Mouse (Mus musculus): ENCODE data around the gene Parvg. TPM values are rescaled to one million over a fixed set of nuclear protein-coding genes. Genes with fewer than 3 reads are reported as not detected.

Parvg gene
- polyA plus RNA-seq, 1 experiment from 2014 or later, result 1.2 TPM

- H3K9ac ChIP-seq (ENCODE audit: low read length), result no peak overlapping the region
- no peaks in the 10 kb centered on the region; the same call in 1 of the 2 replicates for H3K4me1 ChIP-seq (ENCODE audit: control insufficient read depth, insufficient read depth, low read length)
- WGBS, result 68% methylated on average over 21 of the region's 21 CpGs
- H3K27ac ChIP-seq (ENCODE audit: low read depth, low read length), result no peak overlapping the region
- no peaks in the 10 kb centered on the region for H3K9me3 ChIP-seq (ENCODE audit: control insufficient read depth, low read length)
- H3K27me3 ChIP-seq (ENCODE audit: control insufficient read depth, insufficient read depth, low read length), result no peaks in the 10 kb centered on the region
- ATAC-seq (ENCODE audit: low FRiP score) (no peak), DNase-seq (ENCODE audit: low spot score, missing footprints) (peak; percentile 78)
- H3K36me3 ChIP-seq (ENCODE audit: control insufficient read depth, insufficient read depth, low read length), result no peaks in the 10 kb centered on the region
- no peak overlapping the region for H3K4me3 ChIP-seq (ENCODE audit: low read depth, low read length)
- no peak overlapping the region for H3K4me2 ChIP-seq
These were observed 28.4 kb downstream of the Parvg start for GRCm38 (mm10) chr15:84351915-84352844.

DNA sequence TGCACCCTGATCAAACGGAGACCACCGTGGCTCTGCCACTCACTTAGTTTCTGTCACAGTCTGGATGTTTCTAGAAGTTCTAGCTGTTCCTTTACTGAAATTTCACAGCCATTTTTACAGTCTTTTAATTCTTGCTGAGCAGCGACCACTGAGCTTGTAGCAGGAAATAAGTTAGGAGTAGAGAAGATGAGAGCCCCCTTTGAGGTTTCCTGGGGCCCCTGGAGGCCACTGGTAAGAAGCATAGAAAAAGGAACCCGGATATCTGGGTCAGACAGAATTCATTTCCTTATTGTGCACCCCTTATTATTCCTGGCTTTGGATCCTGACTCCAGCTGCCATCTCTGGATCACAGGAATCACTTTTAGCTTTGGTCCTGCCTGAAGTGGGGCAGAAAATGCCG lies 31.3 kb downstream of the Parvg start:
- H3K4me1 ChIP-seq (ENCODE audit: control insufficient read depth, insufficient read depth, low read length), result no peaks in the 10 kb centered on the region; the same call in 1 of the 2 replicates
- H3K27ac ChIP-seq (ENCODE audit: low read depth, low read length), result no peak overlapping the region
- no peaks in the 10 kb centered on the region for H3K36me3 ChIP-seq (ENCODE audit: control insufficient read depth, insufficient read depth, low read length)
- ATAC-seq (ENCODE audit: low FRiP score), result no peak
- no peak overlapping the region for H3K4me3 ChIP-seq (ENCODE audit: low read depth, low read length)
- no peaks in the 10 kb centered on the region for H3K9me3 ChIP-seq (ENCODE audit: control insufficient read depth, low read length)
- no peak overlapping the region for H3K9ac ChIP-seq (ENCODE audit: low read length)
- 80% methylated on average over 5 of the region's 5 CpGs for WGBS
- no peak for DNase-seq (ENCODE audit: low spot score, missing footprints)
- H3K4me2 ChIP-seq, result no peak overlapping the region
- H3K27me3 ChIP-seq (ENCODE audit: control insufficient read depth, insufficient read depth, low read length), result no peaks in the 10 kb centered on the region

DNA sequence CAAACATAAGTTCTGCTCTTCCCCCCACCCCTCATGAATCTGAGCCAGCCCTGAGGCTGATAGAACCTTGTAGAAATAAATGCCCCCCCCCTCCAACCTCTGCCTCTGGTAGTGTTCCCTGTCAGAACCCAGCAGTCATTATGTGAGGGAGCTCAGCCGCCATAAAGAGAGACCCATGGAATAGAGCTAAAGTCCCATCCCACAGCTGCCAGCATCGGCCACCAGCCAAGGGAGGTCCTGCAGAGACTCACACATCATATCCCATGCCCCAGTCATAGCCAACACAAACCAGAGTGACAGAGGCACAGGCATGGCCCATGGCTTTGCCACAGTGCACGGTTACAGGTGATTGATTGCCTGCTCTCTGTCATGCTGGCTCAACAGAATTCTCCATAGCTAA lies 40.9 kb downstream of the Parvg start:
- Histone ChIP-seq H3K4me1 (ENCODE audit: control insufficient read depth, insufficient read depth, low read length) (no peaks in the 10 kb centered on the region), H3K36me3 (ENCODE audit: control insufficient read depth, insufficient read depth, low read length) (no peaks in the 10 kb centered on the region), H3K9me3 (ENCODE audit: control insufficient read depth, low read length) (0 out of 2 replicates have a peak, but pooled peaks cover 3% of the 10 kb centered on the region), H3K4me2 (no peak overlapping the region), H3K4me3 (ENCODE audit: low read depth, low read length) (no peak overlapping the region), H3K27me3 (ENCODE audit: control insufficient read depth, insufficient read depth, low read length) (no peaks in the 10 kb centered on the region), H3K27ac (ENCODE audit: low read depth, low read length) (no peak overlapping the region), H3K9ac (ENCODE audit: low read length) (no peak overlapping the region)
- ATAC-seq (ENCODE audit: low FRiP score) (no peak), DNase-seq (ENCODE audit: low spot score, missing footprints) (no peak)
- 95% methylated on average over 3 of the region's 3 CpGs for WGBS

DNA sequence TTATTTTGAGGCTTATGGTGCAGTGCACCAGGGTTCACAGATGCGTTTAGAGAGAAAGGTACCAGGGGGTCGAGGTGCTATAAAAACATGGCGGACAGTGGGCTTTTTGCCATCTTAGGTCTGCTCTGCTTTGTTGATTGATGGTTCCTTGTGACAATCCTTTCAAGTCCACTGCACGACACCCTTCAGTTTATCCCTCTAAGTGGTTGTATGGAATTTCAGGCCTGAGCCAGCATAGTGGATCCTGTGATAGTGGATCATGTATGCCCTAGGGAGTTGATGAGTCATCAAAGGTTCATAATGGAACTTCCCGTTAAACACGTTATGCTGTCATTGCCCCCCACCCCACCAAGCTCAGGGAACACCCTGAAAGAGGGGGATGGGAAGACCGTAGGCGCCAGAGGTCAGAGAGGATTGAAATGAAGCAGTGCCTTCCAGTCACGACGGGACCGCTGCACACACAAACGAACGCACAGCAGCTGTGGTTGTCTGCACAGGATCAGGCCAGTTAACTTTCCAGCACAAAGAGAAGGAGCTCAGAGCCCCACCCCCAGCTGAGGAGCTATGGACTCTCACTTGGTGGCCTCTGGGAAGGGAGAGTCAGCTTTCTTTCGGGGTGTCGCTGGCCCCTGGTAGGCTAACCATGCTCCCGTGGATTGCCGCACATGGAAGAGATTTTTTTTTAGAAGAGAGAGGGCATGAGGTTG lies 42.0 kb downstream of the Parvg start:
- ATAC-seq (ENCODE audit: low FRiP score) (no peak), DNase-seq (ENCODE audit: low spot score, missing footprints) (no peak)
- no peaks in the 10 kb centered on the region for H3K27me3 ChIP-seq (ENCODE audit: control insufficient read depth, insufficient read depth, low read length)
- H3K9ac ChIP-seq (ENCODE audit: low read length), result no peak overlapping the region
- H3K4me2 ChIP-seq, result no peak overlapping the region
- H3K36me3 ChIP-seq (ENCODE audit: control insufficient read depth, insufficient read depth, low read length), result no peaks in the 10 kb centered on the region
- H3K4me3 ChIP-seq (ENCODE audit: low read depth, low read length), result no peak overlapping the region
- H3K4me1 ChIP-seq (ENCODE audit: control insufficient read depth, insufficient read depth, low read length), result no peaks in the 10 kb centered on the region
- WGBS, result 81% methylated on average over 17 of the region's 17 CpGs
- 0 out of 2 replicates have a peak, but pooled peaks cover 3% of the 10 kb centered on the region for H3K9me3 ChIP-seq (ENCODE audit: control insufficient read depth, low read length)
- H3K27ac ChIP-seq (ENCODE audit: low read depth, low read length), result no peak overlapping the region

DNA sequence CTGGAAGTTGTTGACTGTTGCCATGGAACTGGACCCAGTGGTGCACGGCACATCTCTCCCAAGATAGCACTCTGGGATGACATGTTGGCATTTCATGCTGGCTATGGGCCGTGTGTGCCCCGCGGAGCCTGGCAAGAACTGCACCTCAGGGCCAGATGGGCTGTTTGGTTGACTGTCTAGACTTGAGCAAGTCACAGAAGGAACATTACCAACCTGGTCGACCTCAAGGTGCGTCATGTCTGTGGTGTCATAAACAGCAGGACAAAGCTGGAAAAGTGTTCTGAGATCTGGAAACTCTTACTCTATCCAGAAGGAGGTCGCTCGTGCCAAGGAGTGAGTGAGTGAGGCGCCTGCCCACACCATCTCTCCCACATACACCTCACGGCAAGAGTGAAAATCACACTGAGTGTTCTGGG lies 42.8 kb downstream of the Parvg start:
- Histone ChIP-seq H3K4me2 (no peak overlapping the region), H3K4me3 (ENCODE audit: low read depth, low read length) (no peak overlapping the region), H3K27ac (ENCODE audit: low read depth, low read length) (no peak overlapping the region), H3K4me1 (ENCODE audit: control insufficient read depth, insufficient read depth, low read length) (no peaks in the 10 kb centered on the region), H3K27me3 (ENCODE audit: control insufficient read depth, insufficient read depth, low read length) (no peaks in the 10 kb centered on the region), H3K9ac (ENCODE audit: low read length) (no peak overlapping the region), H3K36me3 (ENCODE audit: control insufficient read depth, insufficient read depth, low read length) (no peaks in the 10 kb centered on the region), H3K9me3 (ENCODE audit: control insufficient read depth, low read length) (0 out of 2 replicates have a peak, but pooled peaks cover 3% of the 10 kb centered on the region)
- DNase-seq (ENCODE audit: low spot score, missing footprints) (no peak), ATAC-seq (ENCODE audit: low FRiP score) (no peak)
- 97% methylated on average over 10 of the region's 10 CpGs for WGBS

DNA sequence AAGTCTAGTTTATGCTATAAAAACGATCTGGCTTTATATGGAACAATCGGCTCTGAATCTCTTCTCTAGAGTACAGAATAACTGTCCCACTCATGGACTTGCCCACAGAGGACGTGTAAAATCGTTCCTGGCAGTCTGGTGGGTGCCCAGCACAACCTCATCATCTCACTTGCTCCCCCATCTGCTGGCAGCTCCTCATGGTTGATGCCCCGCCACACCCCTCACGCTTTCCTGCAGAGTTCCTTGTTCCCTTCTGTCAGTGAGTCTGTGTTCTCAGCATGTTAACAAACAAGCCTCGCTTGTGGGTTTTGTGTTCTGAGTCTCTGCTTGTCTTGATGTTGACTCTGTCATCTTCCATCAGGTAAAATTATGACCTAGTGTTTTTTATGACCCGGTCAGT lies 43.6 kb downstream of the Parvg start:
- Histone ChIP-seq H3K4me2 (no peak overlapping the region), H3K36me3 (ENCODE audit: control insufficient read depth, insufficient read depth, low read length) (no peaks in the 10 kb centered on the region), H3K9ac (ENCODE audit: low read length) (no peak overlapping the region), H3K9me3 (ENCODE audit: control insufficient read depth, low read length) (no peaks in the 10 kb centered on the region), H3K4me1 (ENCODE audit: control insufficient read depth, insufficient read depth, low read length) (no peaks in the 10 kb centered on the region), H3K27ac (ENCODE audit: low read depth, low read length) (no peak overlapping the region), H3K27me3 (ENCODE audit: control insufficient read depth, insufficient read depth, low read length) (no peaks in the 10 kb centered on the region), H3K4me3 (ENCODE audit: low read depth, low read length) (no peak overlapping the region)
- DNase-seq (ENCODE audit: low spot score, missing footprints), result no peak
- ATAC-seq (ENCODE audit: low FRiP score), result no peak
- 81% methylated on average over 8 of the region's 8 CpGs for WGBS

DNA sequence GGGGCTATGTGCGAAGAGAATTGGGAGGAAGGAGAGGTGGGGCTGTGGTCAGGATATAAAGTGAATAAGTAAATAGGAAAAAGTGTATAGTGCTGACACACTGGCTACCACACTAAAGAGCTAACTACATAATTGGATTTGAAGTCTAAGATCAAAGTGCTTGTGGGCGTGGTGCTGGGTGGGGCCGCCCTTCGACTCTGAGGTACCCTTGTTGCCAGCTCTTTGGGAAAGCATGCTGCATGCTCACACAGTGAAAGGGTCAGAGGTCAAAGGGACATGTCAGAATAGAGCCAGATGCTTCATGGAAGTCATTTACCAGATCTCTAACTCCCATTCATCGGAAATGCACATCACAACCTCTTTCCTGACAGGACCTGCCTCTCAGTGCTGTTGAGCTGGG lies 49.0 kb downstream of the Parvg start:
- Histone ChIP-seq H3K9ac (ENCODE audit: low read length) (no peak overlapping the region), H3K27me3 (ENCODE audit: control insufficient read depth, insufficient read depth, low read length) (no peaks in the 10 kb centered on the region), H3K27ac (ENCODE audit: low read depth, low read length) (no peak overlapping the region), H3K9me3 (ENCODE audit: control insufficient read depth, low read length) (peaks cover 13% of the 10 kb centered on the region; the same call in 1 of the 2 replicates), H3K4me2 (no peak overlapping the region), H3K36me3 (ENCODE audit: control insufficient read depth, insufficient read depth, low read length) (no peaks in the 10 kb centered on the region), H3K4me3 (ENCODE audit: low read depth, low read length) (no peak overlapping the region), H3K4me1 (ENCODE audit: control insufficient read depth, insufficient read depth, low read length) (no peaks in the 10 kb centered on the region)
- 69% methylated on average over 5 of the region's 5 CpGs for WGBS
- DNase-seq (ENCODE audit: low spot score, missing footprints) (no peak), ATAC-seq (ENCODE audit: low FRiP score) (no peak)

- H3K9me3 ChIP-seq (ENCODE audit: control insufficient read depth, low read length), result peaks cover 13% of the 10 kb centered on the region; the same call in 1 of the 2 replicates
- no peak overlapping the region for H3K9ac ChIP-seq (ENCODE audit: low read length)
- no peak overlapping the region for H3K4me2 ChIP-seq
- WGBS, result 84% methylated on average over 9 of the region's 9 CpGs
- H3K36me3 ChIP-seq (ENCODE audit: control insufficient read depth, insufficient read depth, low read length), result no peaks in the 10 kb centered on the region
- DNase-seq (ENCODE audit: low spot score, missing footprints), result no peak
- ATAC-seq (ENCODE audit: low FRiP score), result no peak
- H3K27ac ChIP-seq (ENCODE audit: low read depth, low read length), result no peak overlapping the region
- H3K4me3 ChIP-seq (ENCODE audit: low read depth, low read length), result no peak overlapping the region
- no peaks in the 10 kb centered on the region for H3K4me1 ChIP-seq (ENCODE audit: control insufficient read depth, insufficient read depth, low read length)
- H3K27me3 ChIP-seq (ENCODE audit: control insufficient read depth, insufficient read depth, low read length), result no peaks in the 10 kb centered on the region
These were observed 54.9 kb downstream of the Parvg start for GRCm38 (mm10) chr15:84378734-84379133.

GRCm38 (mm10) chr15:84380181-84380580 lies 56.4 kb downstream of the Parvg start:
- no peak for ATAC-seq (ENCODE audit: low FRiP score)
- Histone ChIP-seq H3K4me2 (no peak overlapping the region), H3K9ac (ENCODE audit: low read length) (no peak overlapping the region), H3K36me3 (ENCODE audit: control insufficient read depth, insufficient read depth, low read length) (no peaks in the 10 kb centered on the region), H3K4me3 (ENCODE audit: low read depth, low read length) (no peak overlapping the region), H3K27me3 (ENCODE audit: control insufficient read depth, insufficient read depth, low read length) (no peaks in the 10 kb centered on the region), H3K4me1 (ENCODE audit: control insufficient read depth, insufficient read depth, low read length) (no peaks in the 10 kb centered on the region), H3K27ac (ENCODE audit: low read depth, low read length) (no peak overlapping the region), H3K9me3 (ENCODE audit: control insufficient read depth, low read length) (peaks cover 2% of the 10 kb centered on the region; the same call in 1 of the 2 replicates)
- no peak for DNase-seq (ENCODE audit: low spot score, missing footprints)
- WGBS, result 82% methylated on average over 10 of the region's 10 CpGs
